Mouse (Mus musculus) liver, embryonic 11.5 days (tissue): ENCODE results near the gene Gm33543. TPM values are rescaled to one million over a fixed set of nuclear protein-coding genes. Genes with fewer than 3 reads are reported as not detected.

Experiments
- ATAC-seq: fragments of 200-750 bp; cut with Nextera tagmentation; replicated peaks from 2 replicates; pipeline ENCODE4 v1.8.0; 2017; ENCODE audit warnings: moderate number of reproducible peaks, mild to moderate bottlenecking, moderate TSS enrichment, moderate library complexity; ENCODE audit not compliant: low FRiP score
- DNase-seq: peaks from one replicate; pipeline ENCODE4 v3.0.0-alpha.2; 2017; ENCODE audit warnings: low spot score
- H3K27ac ChIP-seq: fragments of 300-500 bp; sonication (generic); 2 replicates; pipeline ENCODE4 v1.5.1; 2014; ENCODE audit warnings: mild to moderate bottlenecking, low read depth, low read length, control low read depth
- H3K27me3 ChIP-seq: fragments of 300-500 bp; sonication (generic); replicated peaks from 2 replicates; pipeline ENCODE4 v1.6.1; 2014; ENCODE audit warnings: low read length, mixed read lengths; ENCODE audit not compliant: control insufficient read depth, insufficient read depth
- H3K36me3 ChIP-seq: fragments of 300-500 bp; sonication (generic); 2 replicates; pipeline ENCODE4 v1.6.1; 2014; ENCODE audit warnings: mild to moderate bottlenecking, low read length, moderate library complexity, mixed read lengths; ENCODE audit not compliant: control insufficient read depth, insufficient read depth
- H3K4me1 ChIP-seq: fragments of 300-500 bp; sonication (generic); replicated peaks from 2 replicates; pipeline ENCODE4 v1.6.1; 2014; ENCODE audit warnings: low read length, mixed read lengths; ENCODE audit not compliant: control insufficient read depth, insufficient read depth
- H3K4me2 ChIP-seq: fragments of 300-500 bp; sonication (generic); 2 replicates; pipeline ENCODE4 v1.6.1; 2014; ENCODE audit warnings: mild to moderate bottlenecking, control low read depth, moderate library complexity
- H3K4me3 ChIP-seq: fragments of 300-500 bp; sonication (generic); 2 replicates; pipeline ENCODE4 v1.5.1; 2014; ENCODE audit warnings: low read depth, low read length, control low read depth
- H3K9ac ChIP-seq: fragments of 300-500 bp; sonication (generic); 2 replicates; pipeline ENCODE4 v1.6.1; 2014; ENCODE audit warnings: low read depth, low read length, control low read depth
- H3K9me3 ChIP-seq: fragments of 300-500 bp; sonication (generic); 2 replicates; pipeline ENCODE4 v1.6.1; 2016; ENCODE audit warnings: low read length, inconsistent platforms, mixed read lengths; ENCODE audit not compliant: control insufficient read depth
- WGBS: fragments of 180-500 bp; shearing (Covaris S2); extraction: QIAGEN DNeasy Blood & Tissue Kit; methylation state at CpG from one replicate; pipeline ENCODE4 v1.1.7; 2014; 5-methylcytosine and 5-hydroxymethylcytosine counted together
- polyA plus RNA-seq: library from polyadenylated mRNA; unstranded; fragments of >200 nt; fragmentation: Nextera tagmentation; extraction: Ambion mirVana; gene quantifications from 2 replicates; pipeline ENCODE4 v1.2.1, GENCODE M21; 2014

Gm33543 gene
- polyA plus RNA-seq, 1 experiment from 2014 or later = not detected

DNA sequence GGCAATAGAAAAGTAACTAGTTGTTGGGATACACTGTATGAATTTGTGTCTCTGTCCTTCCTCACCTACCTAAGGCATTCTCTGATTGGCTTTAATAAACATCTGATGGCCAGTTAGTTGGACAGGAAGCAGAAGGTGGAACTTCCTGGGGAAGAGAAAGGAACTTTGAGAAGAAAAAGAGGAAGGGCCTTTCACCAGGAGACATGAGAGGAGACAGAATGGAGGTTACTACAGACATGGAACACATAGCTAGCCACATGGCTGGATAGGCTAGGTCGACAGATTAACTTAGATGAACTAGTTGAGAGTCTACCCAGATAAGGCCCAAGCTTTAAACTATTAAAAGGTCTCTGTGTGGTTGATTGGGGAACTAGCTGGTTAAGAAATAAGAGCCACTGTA is 1.1 kb upstream of the Gm33543 start:
- no peaks in the 10 kb centered on the region for H3K4me1 ChIP-seq
- H3K9me3 ChIP-seq = no peaks in the 10 kb centered on the region
- H3K4me2 ChIP-seq = no peak overlapping the region
- no peak for ATAC-seq
- WGBS = 54% methylated on average over 1 of the region's 1 CpGs
- H3K36me3 ChIP-seq = no peaks in the 10 kb centered on the region
- H3K27ac ChIP-seq = no peak overlapping the region
- no peaks in the 10 kb centered on the region for H3K27me3 ChIP-seq
- H3K4me3 ChIP-seq = no peak overlapping the region
- no peak overlapping the region for H3K9ac ChIP-seq
- no peak for DNase-seq

DNA sequence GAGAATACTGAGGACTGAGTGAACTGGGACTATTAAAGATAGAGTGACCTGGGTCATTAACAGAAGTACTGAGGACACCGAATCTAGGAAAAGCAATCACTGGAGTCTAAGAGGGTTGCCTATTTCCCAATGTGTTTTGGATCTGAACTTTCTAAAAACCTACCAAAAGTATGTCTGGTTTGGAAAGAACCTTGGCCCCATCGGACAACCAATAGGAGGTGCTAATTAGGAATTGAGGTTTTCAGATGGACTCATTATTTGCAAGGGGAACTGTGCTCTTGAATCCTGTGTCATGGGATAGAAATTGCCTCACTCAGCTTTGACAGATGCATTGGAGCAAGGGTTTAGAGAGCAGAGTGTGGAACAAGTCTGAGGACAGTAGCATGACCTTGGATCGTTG is 1.5 kb downstream of the Gm33543 start:
- Histone ChIP-seq H3K27me3 (no peaks in the 10 kb centered on the region), H3K9me3 (no peaks in the 10 kb centered on the region), H3K4me1 (no peaks in the 10 kb centered on the region), H3K4me2 (no peak overlapping the region), H3K9ac (no peak overlapping the region), H3K36me3 (no peaks in the 10 kb centered on the region), H3K4me3 (no peak overlapping the region), H3K27ac (no peak overlapping the region)
- 90% methylated on average over 3 of the region's 3 CpGs for WGBS
- DNase-seq (no peak), ATAC-seq (no peak)

DNA sequence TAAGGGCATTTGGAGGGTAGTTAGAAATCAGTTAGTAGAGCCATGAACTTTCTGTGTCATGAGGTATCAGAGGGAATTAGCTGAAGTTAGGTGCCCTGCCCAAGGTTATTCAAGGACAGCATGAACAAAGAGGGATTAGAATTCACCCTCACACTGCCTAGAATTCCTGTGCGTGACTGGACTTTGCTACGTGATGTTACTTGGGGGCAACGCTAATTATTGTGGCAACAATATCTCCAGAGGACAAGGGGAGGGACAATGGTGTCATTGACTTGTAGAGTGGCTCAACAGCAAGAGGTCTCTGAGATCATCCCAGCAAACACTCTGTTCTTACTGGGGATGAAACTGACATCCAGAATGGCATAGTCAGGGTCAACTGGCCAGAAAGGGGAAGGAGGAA is 2.9 kb downstream of the Gm33543 start:
- Histone ChIP-seq H3K9me3 (no peaks in the 10 kb centered on the region), H3K9ac (no peak overlapping the region), H3K36me3 (no peaks in the 10 kb centered on the region), H3K4me2 (no peak overlapping the region), H3K4me3 (no peak overlapping the region), H3K27ac (no peak overlapping the region), H3K27me3 (no peaks in the 10 kb centered on the region), H3K4me1 (no peaks in the 10 kb centered on the region)
- WGBS = 93% methylated on average over 3 of the region's 3 CpGs
- ATAC-seq (no peak), DNase-seq (no peak)

DNA sequence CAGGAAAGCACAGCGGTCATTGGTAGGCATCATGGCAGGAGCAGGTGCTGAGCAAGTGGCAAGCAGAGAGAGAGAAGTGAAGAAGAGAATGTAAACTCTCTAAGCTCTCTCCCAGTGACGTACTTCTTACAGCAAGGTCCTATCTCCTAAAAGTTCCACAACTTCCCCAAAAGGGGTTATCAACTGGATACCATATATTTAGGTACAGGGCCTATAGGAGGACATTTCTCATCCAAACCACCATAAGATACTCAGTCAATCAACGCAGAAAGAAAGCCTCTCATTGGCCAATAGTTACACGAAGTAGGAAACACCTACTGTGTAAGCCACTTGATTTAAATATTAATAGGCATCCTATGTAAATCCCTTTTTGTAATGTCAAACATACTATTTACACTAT is 3.7 kb downstream of the Gm33543 start:
- H3K4me3 ChIP-seq = no peak overlapping the region
- H3K36me3 ChIP-seq = no peaks in the 10 kb centered on the region
- no peak overlapping the region for H3K27ac ChIP-seq
- H3K27me3 ChIP-seq = no peaks in the 10 kb centered on the region
- no peaks in the 10 kb centered on the region for H3K9me3 ChIP-seq
- 74% methylated on average over 4 of the region's 4 CpGs for WGBS
- H3K4me2 ChIP-seq = no peak overlapping the region
- DNase-seq (no peak), ATAC-seq (no peak)
- no peaks in the 10 kb centered on the region for H3K4me1 ChIP-seq
- no peak overlapping the region for H3K9ac ChIP-seq

DNA sequence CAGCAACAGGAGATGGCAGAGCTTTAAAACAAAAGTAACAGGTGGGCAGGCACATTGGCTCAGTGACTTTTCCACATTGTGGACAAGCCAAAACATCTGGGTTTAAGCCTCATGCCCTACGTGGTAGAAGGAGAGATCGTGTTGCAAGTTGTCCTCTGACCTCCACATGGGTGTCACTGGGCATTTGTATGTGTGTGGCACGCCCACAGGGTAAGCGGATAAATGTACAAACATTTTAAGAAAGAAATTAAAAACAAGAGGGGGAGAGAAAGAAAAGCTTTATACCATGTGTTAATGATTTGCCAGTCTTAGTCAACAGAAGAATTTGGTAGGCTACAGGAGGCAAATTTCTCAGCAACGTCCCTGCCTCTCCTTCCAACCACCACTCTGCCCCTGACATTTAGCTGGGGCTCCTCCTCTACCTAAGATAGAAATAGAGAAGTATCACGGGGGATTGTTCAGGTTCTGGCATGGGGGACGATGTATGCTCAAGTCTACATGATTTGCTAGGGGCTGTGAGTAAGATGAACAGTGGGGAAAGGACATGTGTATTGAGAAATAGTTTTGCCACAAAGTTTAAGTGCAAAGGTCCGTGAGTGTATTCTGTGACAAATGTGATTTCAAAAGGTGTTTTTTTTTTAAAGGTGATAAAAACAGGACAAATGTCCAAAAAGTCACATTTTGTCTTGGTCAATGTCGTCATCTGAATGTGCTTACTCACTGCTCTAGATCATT is 6.0 kb downstream of the Gm33543 start:
- no peak for ATAC-seq
- WGBS = 67% methylated on average over 9 of the region's 9 CpGs
- no peak overlapping the region for H3K27ac ChIP-seq
- DNase-seq = no peak
- no peaks in the 10 kb centered on the region for H3K27me3 ChIP-seq
- no peak overlapping the region for H3K4me3 ChIP-seq
- H3K36me3 ChIP-seq = no peaks in the 10 kb centered on the region
- H3K4me1 ChIP-seq = no peaks in the 10 kb centered on the region
- H3K4me2 ChIP-seq = no peak overlapping the region
- no peaks in the 10 kb centered on the region for H3K9me3 ChIP-seq
- no peak overlapping the region for H3K9ac ChIP-seq

DNA sequence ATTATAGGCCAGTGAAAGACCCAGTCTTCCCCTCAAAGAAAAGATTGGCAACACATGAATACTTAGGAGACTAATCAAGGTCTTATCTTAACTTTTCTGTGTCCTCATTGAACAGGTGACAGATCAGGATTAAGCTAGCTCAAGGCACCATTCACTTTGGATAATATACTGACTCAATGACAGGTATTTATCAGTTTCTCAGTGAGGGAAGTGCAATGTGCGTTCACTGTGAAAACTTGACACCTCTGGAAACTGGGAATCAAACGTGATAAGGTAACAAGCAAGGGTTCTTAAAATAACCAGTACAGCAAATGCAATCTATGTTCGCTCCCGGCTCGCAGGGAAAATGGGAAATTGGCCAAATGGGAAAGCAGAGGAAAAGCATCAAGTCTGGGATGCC is 11.8 kb downstream of the Gm33543 start:
- DNase-seq (no peak), ATAC-seq (no peak)
- Histone ChIP-seq H3K36me3 (no peaks in the 10 kb centered on the region), H3K4me1 (no peaks in the 10 kb centered on the region), H3K9me3 (no peaks in the 10 kb centered on the region), H3K4me3 (no peak overlapping the region), H3K4me2 (no peak overlapping the region), H3K27me3 (no peaks in the 10 kb centered on the region), H3K9ac (no peak overlapping the region), H3K27ac (no peak overlapping the region)
- WGBS = 67% methylated on average over 5 of the region's 5 CpGs

DNA sequence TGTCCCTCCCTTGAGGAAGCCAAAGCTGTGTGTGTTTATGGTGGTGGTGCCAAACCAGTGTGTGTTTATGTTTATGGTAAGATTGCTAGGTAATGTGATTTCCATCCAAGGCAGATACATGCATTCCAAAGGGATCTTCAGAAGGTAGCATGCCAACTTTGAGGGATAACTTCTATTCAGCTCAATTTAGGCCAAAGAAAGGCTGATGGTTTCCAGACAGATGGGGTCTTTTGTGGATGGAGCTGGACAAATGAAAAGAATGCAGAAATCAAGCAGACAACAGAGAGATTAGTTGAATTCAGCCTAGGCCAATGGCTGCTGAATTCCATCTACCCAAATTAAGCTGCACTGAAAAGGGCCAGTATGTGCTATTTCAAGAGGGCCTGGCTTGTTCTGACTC is 13.3 kb downstream of the Gm33543 start:
- DNase-seq = no peak
- no peaks in the 10 kb centered on the region for H3K4me1 ChIP-seq
- no peak overlapping the region for H3K27ac ChIP-seq
- H3K9me3 ChIP-seq = no peaks in the 10 kb centered on the region
- no peaks in the 10 kb centered on the region for H3K36me3 ChIP-seq
- H3K4me3 ChIP-seq = no peak overlapping the region
- H3K9ac ChIP-seq = no peak overlapping the region
- ATAC-seq = no peak
- no peaks in the 10 kb centered on the region for H3K27me3 ChIP-seq
- no peak overlapping the region for H3K4me2 ChIP-seq

DNA sequence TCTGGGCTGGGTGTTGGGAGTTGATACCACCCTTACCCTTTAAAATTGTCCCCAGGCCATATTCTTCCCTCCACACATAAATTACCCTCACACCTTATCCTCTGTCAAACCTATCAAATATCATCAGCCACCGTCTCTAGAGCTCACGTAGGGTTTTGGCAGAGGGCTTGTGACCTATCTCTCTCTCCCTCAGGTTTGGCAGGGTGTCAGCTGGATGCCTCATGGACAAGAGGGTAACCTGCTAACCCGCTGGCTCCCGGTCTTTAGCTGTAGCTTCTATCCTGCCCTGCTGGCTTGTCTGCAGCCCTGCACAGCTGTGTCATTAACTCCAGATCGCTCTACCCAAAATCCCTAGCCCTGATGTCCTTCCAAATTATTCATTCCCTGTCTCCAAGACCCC is 14.4 kb downstream of the Gm33543 start:
- ATAC-seq (no peak), DNase-seq (no peak)
- WGBS = 78% methylated on average over 5 of the region's 5 CpGs
- Histone ChIP-seq H3K9me3 (no peaks in the 10 kb centered on the region), H3K27me3 (no peaks in the 10 kb centered on the region), H3K27ac (no peak overlapping the region), H3K4me1 (no peaks in the 10 kb centered on the region), H3K9ac (no peak overlapping the region), H3K4me2 (no peak overlapping the region), H3K4me3 (no peak overlapping the region), H3K36me3 (no peaks in the 10 kb centered on the region)

DNA sequence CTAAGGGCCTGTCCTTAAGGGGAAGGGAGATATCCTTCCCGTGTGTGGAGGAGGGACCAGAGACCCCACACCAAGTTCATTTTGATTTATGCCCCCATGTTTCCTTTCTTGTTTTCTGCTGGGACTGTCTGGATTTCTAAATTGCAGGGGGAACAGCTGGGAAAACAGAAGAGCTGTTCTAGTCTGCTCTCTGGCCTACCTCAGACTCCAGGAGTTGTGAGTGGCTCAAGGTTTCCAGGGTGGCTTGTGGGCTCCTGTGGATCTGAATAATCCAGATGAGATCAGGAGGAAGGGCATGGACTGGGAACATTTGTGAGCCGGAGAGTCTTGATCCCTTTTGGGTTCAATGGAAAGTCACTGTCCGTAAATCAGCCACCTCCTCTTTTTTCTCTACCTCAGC is 17.1 kb downstream of the Gm33543 start:
- Histone ChIP-seq H3K36me3 (no peaks in the 10 kb centered on the region), H3K4me3 (no peak overlapping the region), H3K4me1 (no peaks in the 10 kb centered on the region), H3K27ac (no peak overlapping the region), H3K27me3 (no peaks in the 10 kb centered on the region), H3K9me3 (no peaks in the 10 kb centered on the region), H3K9ac (no peak overlapping the region), H3K4me2 (no peak overlapping the region)
- no peak for ATAC-seq
- DNase-seq = no peak
- 55% methylated on average over 3 of the region's 3 CpGs for WGBS
